Mouse (Mus musculus) adipocyte (in vitro differentiated cells): ENCODE results near the gene Cox10.

Experiments used
- DNase-seq: peaks from one replicate; pipeline ENCODE4 v3.0.0-alpha.2; 2016; ENCODE audit warnings: low spot score

Cox10 gene

GRCm38 (mm10) chr11:63999431-63999830 is 79.8 kb downstream of the Cox10 start:
- peak; percentile 10 for DNase-seq

- DNase-seq = no peak
Observed at GRCm38 (mm10) chr11:63991958-63992357, 87.3 kb downstream of the Cox10 start.

GRCm38 (mm10) chr11:63990759-63991158 is 88.5 kb downstream of the Cox10 start:
- no peak for DNase-seq

- no peak for DNase-seq
Observed at GRCm38 (mm10) chr11:63990311-63990710, 89.0 kb downstream of the Cox10 start.

GRCm38 (mm10) chr11:63988991-63989860 is 90.0 kb downstream of the Cox10 start:
- peak; percentile 59 for DNase-seq

- DNase-seq = peak; percentile 74
Observed at GRCm38 (mm10) chr11:63988031-63988665, 91.1 kb downstream of the Cox10 start.

GRCm38 (mm10) chr11:63986710-63987109 is 92.6 kb downstream of the Cox10 start:
- no peak for DNase-seq

- no peak for DNase-seq
Observed at GRCm38 (mm10) chr11:63985481-63985880, 93.8 kb downstream of the Cox10 start.

GRCm38 (mm10) chr11:63984622-63985168 is 94.6 kb downstream of the Cox10 start:
- DNase-seq = no peak

- no peak for DNase-seq
Observed at GRCm38 (mm10) chr11:63977741-63978140, 101.5 kb downstream of the Cox10 start.

GRCm38 (mm10) chr11:63976775-63977174 is 102.5 kb downstream of the Cox10 start:
- no peak for DNase-seq

- no peak for DNase-seq
Observed at GRCm38 (mm10) chr11:63975260-63975899, 103.9 kb downstream of the Cox10 start.

- DNase-seq = peak; percentile 29
Observed at GRCm38 (mm10) chr11:63973973-63974372, 105.3 kb downstream of the Cox10 start.

GRCm38 (mm10) chr11:63971462-63971861 is 107.8 kb downstream of the Cox10 start:
- no peak for DNase-seq

GRCm38 (mm10) chr11:63970818-63971217 is 108.5 kb downstream of the Cox10 start:
- DNase-seq = no peak

- DNase-seq = peak; percentile 66
Observed at GRCm38 (mm10) chr11:63969205-63969910, 109.9 kb downstream of the Cox10 start.

- DNase-seq = no peak
Observed at GRCm38 (mm10) chr11:63968388-63969035, 110.8 kb downstream of the Cox10 start.

- no peak for DNase-seq
Observed at GRCm38 (mm10) chr11:63967641-63968387, 111.5 kb downstream of the Cox10 start.

GRCm38 (mm10) chr11:63965437-63965836 is 113.8 kb downstream of the Cox10 start:
- DNase-seq = peak; percentile 86

- DNase-seq = peak; percentile 35
Observed at GRCm38 (mm10) chr11:63957207-63957606, 122.1 kb downstream of the Cox10 start.

GRCm38 (mm10) chr11:63956748-63957147 is 122.5 kb downstream of the Cox10 start:
- no peak for DNase-seq
